In the genomic region with DNA sequence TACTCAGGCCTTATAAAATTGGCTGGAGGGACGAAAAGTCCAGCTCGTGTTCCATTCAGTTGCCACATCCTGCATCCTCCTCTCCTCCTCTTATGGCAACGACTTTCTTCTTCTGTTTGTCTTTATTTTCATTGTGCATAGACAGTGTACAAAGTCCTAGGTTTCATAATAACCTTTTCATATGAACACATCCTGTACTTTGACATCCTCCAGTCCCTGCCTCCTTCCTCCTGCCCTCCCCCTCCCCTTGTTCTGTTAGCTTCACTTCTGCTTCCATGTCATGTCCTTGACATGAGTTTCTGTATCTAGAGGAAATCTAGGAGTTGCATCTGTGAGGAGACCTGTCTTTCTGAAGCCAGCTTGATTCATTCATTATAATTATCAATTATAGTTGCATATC, we compare ENCODE assay signal across 25 mouse cellular contexts.
DNase-seq lines count a peak whose midpoint lies in the region; ATAC-seq and TF ChIP-seq lines count a peak whose summit lies in the region.
"Had no signal": no experiment of that assay in that cellular context is flagged by ENCODE, and none has a peak within 500 bp of the region (broad histone marks: within the 10 kb centered on the region; RNA-seq: fewer than 3 reads in every experiment).

No protein-coding gene starts in this region.

- H3K9me3 ChIP-seq in liver, embryonic 11.5 days (ENCODE audit: control insufficient read depth, low read length) = no peaks in the 10 kb centered on the region
- H3K9me3 ChIP-seq: embryonic facial prominence, embryonic 13.5 days; embryonic facial prominence, embryonic 15.5 days; forebrain, embryonic 10.5 days; forebrain, embryonic 12.5 days had no signal

- no peak overlapping the region for H3K27ac ChIP-seq in kidney, adult 2 months (ENCODE audit: insufficient read depth, low read depth, low read length)
- H3K27ac ChIP-seq in liver, adult 2 months (replicated peaks; ENCODE audit: insufficient read depth, low read depth, low read length) = no peak overlapping the region
- no peak overlapping the region for H3K27ac ChIP-seq in liver, embryonic 11.5 days (ENCODE audit: low read depth, low read length)
- H3K27ac ChIP-seq: embryonic facial prominence, embryonic 13.5 days; embryonic facial prominence, embryonic 15.5 days; forebrain, embryonic 10.5 days; forebrain, embryonic 12.5 days had no signal

- no peak for TF ChIP-seq POLR2A in kidney, adult 2 months (IDR thresholded peaks at IDR 0.05; ENCODE audit: low read depth, low read length)
- TF ChIP-seq POLR2A in liver, adult 2 months (IDR thresholded peaks at IDR 0.05; ENCODE audit: extremely low read depth, insufficient read depth, low read length) = no peak

- no peaks in the 10 kb centered on the region for H3K36me3 ChIP-seq in kidney, adult 2 months (ENCODE audit: control insufficient read depth, insufficient read depth, low read length)
- no peaks in the 10 kb centered on the region for H3K36me3 ChIP-seq in liver, adult 2 months (ENCODE audit: control insufficient read depth, insufficient read depth, low read length)
- no peaks in the 10 kb centered on the region for H3K36me3 ChIP-seq in liver, embryonic 11.5 days (ENCODE audit: control insufficient read depth, insufficient read depth, low read length)
- H3K36me3 ChIP-seq: embryonic facial prominence, embryonic 13.5 days; embryonic facial prominence, embryonic 15.5 days; forebrain, embryonic 10.5 days; forebrain, embryonic 12.5 days had no signal

- H3K27me3 ChIP-seq in kidney, adult 2 months (replicated peaks; ENCODE audit: control insufficient read depth, insufficient read depth, low read length) = no peaks in the 10 kb centered on the region
- no peaks in the 10 kb centered on the region for H3K27me3 ChIP-seq in liver, adult 2 months (ENCODE audit: control insufficient read depth, insufficient read depth, low read length)
- H3K27me3 ChIP-seq in liver, embryonic 11.5 days (replicated peaks; ENCODE audit: control insufficient read depth, insufficient read depth, low read length) = no peaks in the 10 kb centered on the region
- H3K27me3 ChIP-seq: embryonic facial prominence, embryonic 13.5 days; embryonic facial prominence, embryonic 15.5 days; forebrain, embryonic 12.5 days had no signal

- no peak for ATAC-seq in liver, embryonic 11.5 days (replicated peaks; ENCODE audit: low FRiP score)
- peak; percentile 82 for ATAC-seq in granulocyte monocyte progenitor cell, adult 5-6 weeks (replicated peaks; ENCODE audit: poor library complexity, severe bottlenecking)
- peak; percentile 73 for ATAC-seq in megakaryocyte progenitor cell, adult 5-6 weeks (replicated peaks; ENCODE audit: poor library complexity)
- ATAC-seq: forebrain, embryonic 14.5 days; forebrain, embryonic 16.5 days had no signal

- no peak overlapping the region for H3K4me3 ChIP-seq in kidney, adult 2 months (ENCODE audit: insufficient read depth, low read depth, low read length)
- no peak overlapping the region for H3K4me3 ChIP-seq in liver, adult 2 months (ENCODE audit: insufficient read depth, low read depth, low read length)
- no peak overlapping the region for H3K4me3 ChIP-seq in liver, embryonic 11.5 days (ENCODE audit: low read depth, low read length)
- H3K4me3 ChIP-seq: embryonic facial prominence, embryonic 13.5 days; embryonic facial prominence, embryonic 15.5 days; erythroblast, embryonic 14.5 days; forebrain, embryonic 10.5 days; forebrain, embryonic 12.5 days had no signal

- no peak for TF ChIP-seq CTCF in kidney, adult 2 months (conservative IDR thresholded peaks at IDR 0.05; ENCODE audit: insufficient read depth, insufficient read length, low read depth, low read length)
- TF ChIP-seq CTCF in liver, adult 2 months (IDR thresholded peaks at IDR 0.05; ENCODE audit: low read depth, low read length) = no peak

- no peak overlapping the region for H3K9ac ChIP-seq in liver, adult 2 months (ENCODE audit: low read depth, low read length)
- no peak overlapping the region for H3K9ac ChIP-seq in liver, embryonic 11.5 days (ENCODE audit: low read depth, low read length)
- H3K9ac ChIP-seq: embryonic facial prominence, embryonic 13.5 days; embryonic facial prominence, embryonic 15.5 days; forebrain, embryonic 12.5 days had no signal

- WGBS in kidney, adult 2 months = 55% methylated on average over 3 of the region's 3 CpGs
- WGBS in liver, adult 2 months = 15% methylated on average over 3 of the region's 3 CpGs
- WGBS in liver, embryonic 11.5 days = 82% methylated on average over 3 of the region's 3 CpGs

- H3K4me1 ChIP-seq in kidney, adult 2 months (ENCODE audit: control insufficient read depth, insufficient read depth, low read length) = peaks cover 3% of the 10 kb centered on the region; the same call in 1 of the 2 replicates
- no peaks in the 10 kb centered on the region for H3K4me1 ChIP-seq in liver, adult 2 months (ENCODE audit: control insufficient read depth, insufficient read depth, low read length)
- H3K4me1 ChIP-seq in liver, embryonic 11.5 days (replicated peaks; ENCODE audit: control insufficient read depth, insufficient read depth, low read length) = no peaks in the 10 kb centered on the region
- H3K4me1 ChIP-seq: embryonic facial prominence, embryonic 13.5 days; embryonic facial prominence, embryonic 15.5 days; forebrain, embryonic 10.5 days; forebrain, embryonic 12.5 days had no signal

- no peaks in the 10 kb centered on the region for H3K79me2 ChIP-seq in liver, adult 2 months (ENCODE audit: control insufficient read depth, insufficient read depth, low read length)

- peak; percentile 5 for DNase-seq in kidney, adult 2 months
- no peak for DNase-seq in kidney, adult 11 months
- DNase-seq in liver, adult 2 months (ENCODE audit: extremely low read depth, low read depth, low spot score) = peak; percentile 67
- DNase-seq in liver, embryonic 11.5 days (ENCODE audit: low spot score) = no peak
- no peak for DNase-seq in embryo, embryonic 10.5 days (ENCODE audit: low spot score)
- no peak for DNase-seq in yolk sac, embryonic 10.5 days (ENCODE audit: low spot score)
- DNase-seq: adrenal gland, adult 2 months; adrenal gland, postnatal 10 days; adrenal gland, postnatal 25 days; cerebellum, adult 11 months; cerebellum, adult 18-20 months; cerebellum, adult 8-10 months; cerebellum, adult 9-11 months; cerebellum, postnatal 14 days; cerebellum, postnatal 36 days; embryo, embryonic 11 days had no signal

- H3K4me2 ChIP-seq in liver, embryonic 11.5 days = no peak overlapping the region
- H3K4me2 ChIP-seq: embryonic facial prominence, embryonic 13.5 days; embryonic facial prominence, embryonic 15.5 days; forebrain, embryonic 12.5 days had no signal

Comparison
In these comparisons a context has a peak if more than half of its experiments do, and no peak if none do; other contexts are left out.
1. DNase-seq: peak in kidney, adult 2 months (single experiment) and liver, adult 2 months (single experiment); none in kidney, adult 11 months (single experiment), liver, embryonic 11.5 days (single experiment), embryo, embryonic 10.5 days (single experiment) and yolk sac, embryonic 10.5 days (single experiment).